Mouse (Mus musculus) cerebellum, postnatal 14 days (tissue): ENCODE results near the gene Atcay.
"Not testable (repeated sequence)": the region's sequence is repeated elsewhere in the genome, so short reads cannot be mapped to it uniquely, and the experiment has no call there.

Source experiments
- DNase-seq, 2 experiments: peaks; one replicate each; pipeline ENCODE4 v3.0.0; 2021; ENCODE audit warnings: mixed read lengths in 2 of 2

Atcay gene

DNA sequence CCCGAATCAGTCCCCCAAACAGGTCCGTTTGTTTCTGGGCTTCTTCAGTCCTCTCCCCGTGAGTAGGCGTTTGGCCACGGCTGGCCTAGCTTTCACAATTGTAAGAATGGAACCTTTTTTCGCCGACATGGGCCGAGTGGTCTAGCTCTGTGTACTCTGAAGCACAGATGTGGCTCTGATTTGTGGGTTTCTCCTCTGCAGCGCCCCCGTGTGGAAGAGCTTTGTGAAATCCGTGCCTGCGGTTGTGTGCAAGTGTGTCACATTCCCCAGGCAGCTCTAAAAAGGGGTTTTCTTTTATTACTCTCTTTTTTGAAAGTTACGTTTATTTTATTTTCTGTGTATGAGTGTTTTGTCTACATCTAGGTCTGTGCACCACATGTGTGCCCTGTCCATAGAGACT is 10.2 kb upstream of the Atcay start:
- peak; percentile 66 to 79 for DNase-seq

DNA sequence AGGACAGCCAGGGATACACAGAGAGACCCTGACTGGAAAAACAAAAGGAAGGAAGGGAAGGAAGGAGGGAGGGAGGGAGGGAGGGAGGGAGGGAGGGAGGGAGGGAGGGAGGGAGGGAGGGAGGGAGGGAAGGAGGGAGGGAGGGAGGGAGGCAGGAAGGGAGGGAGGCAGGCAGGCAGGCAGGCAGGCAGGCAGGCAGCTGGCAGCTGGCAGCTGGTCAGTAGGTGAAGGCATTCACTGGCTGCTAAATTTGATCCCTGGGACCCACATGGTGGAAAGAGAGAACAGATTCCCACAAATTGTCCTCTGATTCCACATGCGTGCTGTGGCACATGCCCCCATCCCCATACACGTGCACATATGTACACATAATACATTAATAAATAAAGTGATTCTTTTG is 8.0 kb upstream of the Atcay start:
- peak in 1 of 2 experiments; percentile 26 for DNase-seq

DNA sequence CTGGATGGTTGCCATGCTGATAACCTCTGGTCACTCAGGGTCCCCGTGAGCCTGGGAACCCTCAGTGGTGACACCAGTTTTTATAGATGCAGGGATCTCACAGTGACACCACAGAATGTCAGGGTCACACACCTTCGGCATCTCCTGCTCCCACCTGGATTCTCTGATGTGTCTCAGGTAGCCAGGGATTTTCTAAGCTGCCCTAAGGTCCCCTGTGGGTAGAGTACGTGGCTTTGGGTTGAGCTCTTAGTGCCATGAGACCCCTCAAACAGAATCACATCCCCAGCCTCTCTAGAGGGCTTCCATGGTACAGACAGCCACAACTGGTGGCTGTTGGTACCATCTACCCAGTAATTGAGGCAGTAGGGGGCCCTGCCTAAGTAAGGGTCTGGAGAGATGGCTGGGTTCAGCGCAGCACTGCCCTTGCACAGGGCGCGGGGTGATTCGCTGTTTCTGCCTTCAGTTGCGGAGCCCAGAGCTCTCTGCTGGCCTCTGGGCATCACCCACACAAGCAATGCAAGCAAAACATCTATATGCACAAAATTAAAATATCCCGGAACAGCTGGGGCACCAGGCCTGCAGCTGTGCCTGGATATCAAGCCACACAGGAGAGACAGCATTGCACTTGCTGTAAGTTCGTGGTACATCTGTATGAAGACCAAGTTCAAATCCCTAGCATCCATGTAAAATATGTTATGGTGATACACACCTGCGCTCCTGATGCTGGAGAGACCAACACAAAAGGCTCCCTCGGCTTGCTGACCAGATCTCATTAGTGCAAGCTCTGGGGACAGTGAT is 6.0 kb upstream of the Atcay start:
- no peak for DNase-seq

DNA sequence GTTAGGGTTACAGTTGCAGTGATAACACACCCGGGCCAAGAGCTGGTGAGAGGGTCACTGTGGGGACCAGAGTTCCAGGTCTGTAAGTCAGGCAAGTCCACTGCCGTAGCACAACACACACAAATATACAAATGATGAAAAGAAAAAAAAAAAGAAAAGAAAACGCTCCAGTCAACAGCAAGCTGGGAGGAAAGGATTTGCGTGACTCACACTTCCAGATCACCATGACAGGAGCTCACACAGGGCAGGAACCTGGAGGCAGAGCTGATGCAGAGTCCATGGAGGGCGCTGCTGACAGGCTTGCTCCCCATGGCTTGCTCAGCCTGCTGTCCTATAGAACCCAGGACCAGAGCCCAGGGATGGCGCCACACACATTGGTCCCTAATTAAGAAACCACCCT is 3.6 kb upstream of the Atcay start:
- no peak for DNase-seq

DNA sequence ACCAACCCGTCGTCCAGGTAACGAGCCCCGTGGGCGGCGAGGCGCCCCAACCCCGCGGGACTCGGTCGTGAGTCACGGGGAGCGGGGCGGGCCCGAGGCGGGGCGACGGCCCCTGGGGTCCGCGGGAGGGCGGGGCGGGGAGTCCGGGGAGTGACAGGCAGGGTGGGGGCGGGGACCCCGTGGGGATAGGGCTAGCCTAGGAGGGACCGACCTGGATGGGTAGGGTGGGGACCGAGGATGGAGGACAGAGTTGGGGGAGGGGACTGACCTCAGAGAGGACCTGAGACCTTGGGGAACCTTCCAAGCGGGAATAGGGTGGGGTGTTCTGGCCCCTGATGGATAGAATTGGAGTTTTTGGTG is 2.6 kb upstream of the Atcay start:
- DNase-seq: no peak

DNA sequence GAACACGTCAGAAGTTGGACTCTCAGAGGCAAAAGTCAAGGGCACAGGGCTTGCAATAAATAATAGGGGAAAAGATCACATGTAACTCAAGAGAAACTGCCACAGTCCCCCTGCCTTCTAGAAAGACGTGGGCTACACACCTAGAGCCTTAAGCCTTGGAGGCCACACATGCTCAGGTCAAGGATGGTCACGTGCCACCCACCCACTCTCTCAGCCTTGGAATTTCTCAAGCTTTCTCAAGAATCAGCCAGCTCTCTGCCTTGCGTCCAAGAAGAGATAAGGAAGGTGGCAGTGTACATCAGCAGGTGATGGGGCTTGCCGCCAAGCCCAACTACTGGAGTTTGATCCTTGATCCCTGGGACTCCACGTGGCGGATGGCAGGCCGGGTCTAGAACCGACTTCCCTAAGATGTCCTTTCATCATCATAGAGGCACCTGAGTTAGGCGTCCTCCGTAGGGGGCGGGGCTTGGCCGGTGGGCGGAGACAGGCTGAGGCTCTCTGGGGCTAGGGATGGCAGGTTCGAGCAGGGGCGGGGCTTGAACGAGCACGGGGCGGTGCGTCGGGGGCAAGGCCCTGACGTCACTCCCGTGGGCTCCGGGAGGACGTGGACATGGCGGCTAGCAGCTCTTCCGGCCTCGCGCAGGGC is 2.1 kb upstream of the Atcay start, which contains the start of gene Zfr2:
Gene Zfr2 (plus strand): TSS at position 576 of the 646 bp plus-strand sequence.
- DNase-seq: peak; percentile 97 to 98

DNA sequence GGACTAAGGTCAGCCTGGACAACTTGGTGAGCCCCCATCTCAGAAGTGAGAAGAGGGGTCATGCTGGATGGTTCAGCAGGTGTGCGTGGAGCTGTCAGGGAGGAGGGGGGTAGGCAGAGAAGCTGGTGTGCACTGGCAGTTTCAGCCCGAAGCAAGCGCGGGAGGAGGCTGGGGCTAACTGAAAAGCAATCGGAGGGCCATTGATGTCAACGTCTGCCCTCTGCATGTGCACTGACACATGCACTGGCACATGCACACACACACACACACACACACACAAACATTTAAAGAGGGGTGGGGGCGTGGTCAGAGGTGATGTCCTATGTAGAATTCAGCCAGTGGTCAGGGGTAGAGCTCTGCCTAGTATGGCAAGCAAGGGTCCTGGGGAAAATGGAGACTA is 803 bp upstream of the Atcay start:
- DNase-seq: no peak

DNA sequence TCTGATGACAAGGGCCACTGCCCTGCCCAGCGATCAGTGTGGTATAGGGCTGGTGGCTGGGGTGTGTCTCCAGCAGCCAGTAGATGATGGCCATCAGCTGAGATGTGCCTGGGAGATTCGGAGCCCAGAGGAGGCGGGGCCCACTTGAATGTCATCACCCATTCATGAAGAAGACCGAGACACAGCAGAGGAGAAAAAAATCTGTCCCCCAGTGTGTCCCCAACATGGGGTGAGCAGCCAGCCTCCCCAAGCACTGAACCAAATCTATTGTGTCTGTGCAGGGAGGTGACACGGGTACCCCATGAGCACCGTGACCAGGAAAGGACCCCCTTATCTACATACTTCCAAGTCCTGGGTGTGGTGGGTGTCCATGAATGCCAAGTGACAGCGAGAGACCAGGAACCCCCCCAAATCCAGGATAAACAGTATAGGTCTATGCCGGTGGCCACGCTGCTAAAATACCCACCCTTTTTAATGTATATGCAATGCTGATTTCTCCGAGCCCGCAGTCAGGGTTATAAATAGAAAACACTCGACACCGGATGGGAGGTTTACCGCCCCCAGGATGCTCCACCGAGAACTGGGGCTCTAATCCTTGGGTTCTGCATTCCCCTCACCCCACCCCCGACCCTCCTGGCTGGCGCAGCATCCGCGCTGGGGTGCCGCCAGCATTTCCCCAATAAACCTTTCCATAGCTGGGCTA is 747 bp downstream of the Atcay start:
- DNase-seq: peak; percentile 56 to 57

DNA sequence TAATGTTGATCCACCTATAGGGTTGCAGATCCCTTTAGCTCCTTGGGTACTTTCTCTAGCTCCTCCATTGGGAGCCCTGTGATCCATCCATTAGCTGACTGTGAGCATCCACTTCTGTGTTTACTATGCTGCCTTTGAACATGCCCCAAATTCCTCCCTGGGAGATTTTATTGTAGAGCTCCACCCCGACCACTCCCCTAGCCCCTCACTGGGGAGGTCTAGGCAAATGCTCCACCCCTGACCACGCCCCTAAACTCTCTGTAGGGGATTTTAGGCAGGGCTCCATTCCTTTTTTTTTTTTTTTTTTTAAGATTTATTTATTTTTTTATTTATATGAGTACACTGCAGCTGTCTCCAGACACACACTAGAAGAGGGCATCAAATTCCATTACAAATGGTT is 6.9 kb downstream of the Atcay start:
- DNase-seq: not testable (repeated sequence)

DNA sequence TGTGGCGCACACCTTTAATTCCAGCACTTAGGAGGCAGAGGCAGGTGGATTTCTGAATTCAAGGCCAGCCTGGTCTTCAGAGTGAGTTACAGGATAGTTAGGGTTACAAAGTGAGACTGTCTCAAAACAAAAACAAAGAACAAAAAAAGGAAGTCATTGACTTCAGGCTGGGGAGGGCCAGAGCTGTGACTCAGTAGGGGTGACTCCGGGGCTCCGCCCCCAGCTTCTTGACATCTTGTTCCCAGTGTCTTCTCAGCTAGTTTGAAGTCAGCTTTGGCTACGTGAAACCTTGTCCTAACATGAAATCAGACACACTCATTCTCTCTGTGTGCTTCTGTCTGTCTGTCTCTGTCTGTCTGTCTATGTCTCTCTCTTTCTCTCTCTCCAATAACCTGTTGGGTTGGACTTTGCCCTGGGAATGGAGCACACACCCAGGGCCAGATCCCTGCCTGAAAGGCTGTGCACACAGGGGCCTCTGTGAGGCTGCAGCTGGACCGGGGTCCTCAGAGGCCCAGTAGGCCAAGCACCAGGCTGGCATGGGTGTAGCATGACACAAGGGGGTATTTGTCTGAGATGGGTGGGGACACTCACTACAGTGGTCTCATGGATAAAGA is 9.1 kb downstream of the Atcay start:
- no peak for DNase-seq

DNA sequence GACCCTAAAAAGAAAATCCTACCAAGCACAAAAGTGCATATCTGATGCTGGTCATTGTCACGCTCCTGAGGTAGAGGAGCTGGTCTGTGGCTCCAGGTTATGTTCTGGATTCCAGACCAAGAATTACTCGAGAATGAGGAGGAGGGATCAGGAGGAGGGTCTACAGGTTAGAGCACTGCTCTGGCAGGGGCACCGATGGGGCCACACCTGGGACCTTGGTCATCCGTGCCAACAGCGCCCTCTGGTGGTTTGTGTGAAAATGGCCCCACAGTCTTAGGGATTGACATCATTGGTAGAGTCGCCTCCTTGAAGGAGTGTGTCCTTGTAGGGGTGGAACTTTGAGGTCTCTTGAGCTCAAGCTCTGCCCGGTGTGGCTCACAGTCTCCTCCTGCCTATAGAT is 12.7 kb downstream of the Atcay start:
- DNase-seq: peak; percentile 72 to 89

DNA sequence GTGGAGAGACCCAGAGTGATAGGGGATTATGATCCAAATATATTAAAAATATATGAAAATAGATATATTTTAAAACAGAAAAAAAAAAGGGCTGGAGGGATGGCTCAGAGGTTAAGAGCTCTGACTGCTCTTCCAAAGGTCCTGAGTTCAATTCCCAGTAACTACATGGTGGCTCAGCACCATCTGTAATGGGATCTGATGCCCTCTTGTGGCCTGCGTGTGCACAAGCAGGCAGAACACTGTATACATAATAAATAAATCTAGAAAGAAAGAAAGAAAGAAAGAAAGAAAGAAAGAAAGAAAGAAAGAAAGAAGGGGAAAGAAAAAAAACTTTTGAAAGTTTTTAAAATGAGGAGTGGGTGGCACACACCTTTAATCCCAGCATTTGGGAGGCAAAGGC is 13.4 kb downstream of the Atcay start:
- peak in 1 of 2 experiments; percentile 47 for DNase-seq

DNA sequence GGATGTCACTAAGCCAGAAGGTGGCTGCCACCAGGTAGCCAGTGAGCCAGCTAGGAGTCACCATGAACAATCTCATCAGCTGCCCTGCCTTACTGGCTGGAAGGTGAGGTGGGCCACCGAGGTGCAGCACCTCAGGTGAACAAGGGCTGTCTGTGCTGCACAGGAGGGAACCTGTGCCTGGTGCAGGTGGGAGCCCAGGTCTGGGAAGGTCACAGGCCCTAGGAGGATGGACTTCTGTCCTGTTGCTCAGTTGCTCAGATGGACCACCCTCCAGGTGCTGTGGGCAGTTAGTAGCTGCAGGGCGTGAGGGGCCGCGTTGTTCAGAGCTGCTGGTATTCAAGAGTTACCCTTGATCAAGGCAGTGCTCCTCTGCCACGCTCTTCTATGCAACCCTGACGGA is 13.8 kb downstream of the Atcay start:
- no peak for DNase-seq

DNA sequence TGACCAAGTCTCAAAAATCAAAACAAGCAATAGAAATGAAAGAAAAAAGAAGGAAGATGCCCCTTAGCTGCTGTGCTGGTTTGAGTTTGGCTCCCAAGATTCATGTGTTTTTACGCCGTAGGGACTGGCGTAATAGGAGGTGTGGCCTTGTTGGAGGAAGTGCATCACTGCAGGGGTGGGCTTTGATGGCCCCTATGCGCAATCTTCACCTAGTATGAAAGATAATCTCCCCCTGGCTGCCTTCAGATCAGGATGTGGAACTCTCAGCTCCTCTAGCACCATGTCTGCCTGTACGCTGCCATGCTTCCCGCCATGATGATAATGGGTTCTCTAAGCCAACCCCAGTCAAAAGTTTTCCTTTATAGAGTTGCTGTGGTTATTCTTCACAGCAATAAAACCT is 14.4 kb downstream of the Atcay start:
- DNase-seq: no peak

DNA sequence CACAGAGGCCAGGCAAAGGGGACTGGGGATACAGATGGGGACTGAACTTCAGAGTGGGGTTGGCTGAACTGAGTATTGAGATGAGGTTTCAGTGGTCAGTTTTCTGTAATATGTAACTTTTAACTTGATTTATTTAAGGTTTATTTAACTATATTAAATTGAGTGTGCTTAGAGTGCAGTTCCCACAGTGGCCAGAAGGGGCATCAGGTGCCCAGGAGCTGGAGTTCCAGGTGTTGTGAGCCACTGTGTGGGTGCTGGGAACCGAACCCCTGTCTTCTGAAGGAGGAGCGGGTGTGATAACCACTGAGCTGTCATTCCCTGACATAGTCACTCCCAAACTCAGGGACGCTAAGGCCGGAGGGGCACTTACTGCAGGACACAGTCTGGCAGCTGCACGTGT is 20.5 kb downstream of the Atcay start:
- DNase-seq: no peak

DNA sequence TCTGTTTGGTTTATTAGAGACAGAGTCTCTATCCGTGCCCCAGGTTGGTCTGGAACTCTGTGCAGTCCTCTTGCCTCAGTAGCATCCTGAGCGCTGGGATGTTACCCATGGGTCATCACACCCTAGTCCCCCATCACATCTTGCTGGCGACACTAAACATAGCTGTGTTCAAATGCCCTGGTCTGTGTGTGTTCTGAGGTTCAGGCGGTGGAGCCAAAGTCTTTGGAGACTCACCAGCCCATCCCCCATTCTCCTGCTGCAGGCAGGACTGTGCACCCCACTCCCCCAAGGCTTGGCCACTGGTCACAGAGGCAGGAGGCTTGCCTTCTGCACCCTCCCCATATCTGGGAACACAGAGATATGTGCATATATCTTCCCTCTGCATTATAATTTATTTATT is 26.5 kb downstream of the Atcay start:
- DNase-seq: no peak

DNA sequence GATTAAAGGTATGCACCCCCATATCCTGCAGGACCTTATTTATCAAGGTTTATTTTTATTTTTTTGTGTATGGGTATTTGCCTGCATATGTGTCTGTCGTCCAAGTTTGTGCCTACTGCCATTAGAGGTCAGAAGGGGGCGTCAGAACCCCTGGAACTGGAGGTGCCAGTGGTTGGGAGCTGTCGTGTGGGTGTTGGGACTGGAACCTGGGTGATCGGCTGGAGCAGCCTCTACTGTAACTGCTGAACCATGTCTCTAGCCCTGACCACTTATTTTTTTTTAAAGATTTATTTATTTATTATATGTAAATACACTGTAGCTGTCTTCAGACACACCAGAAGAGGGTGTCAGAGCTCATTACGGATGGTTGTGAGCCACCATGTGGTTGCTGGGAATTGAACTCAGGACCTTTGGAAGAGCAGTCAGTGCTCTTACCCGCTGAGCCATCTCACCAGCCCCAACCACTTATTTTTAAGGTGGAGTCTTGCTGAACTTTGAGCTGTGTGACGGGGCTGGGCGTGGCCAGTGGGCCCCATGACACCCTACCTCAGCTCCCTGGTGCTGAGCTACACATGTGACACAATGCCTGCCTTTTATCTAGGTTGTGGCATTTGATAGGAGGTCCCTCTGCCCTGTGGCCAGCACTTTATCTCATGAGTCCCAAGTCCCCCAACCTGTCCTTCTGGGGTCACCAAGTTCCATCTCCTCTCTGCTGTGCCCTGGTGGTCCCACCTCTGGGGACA is 27.5 kb downstream of the Atcay start:
- DNase-seq: no peak

DNA sequence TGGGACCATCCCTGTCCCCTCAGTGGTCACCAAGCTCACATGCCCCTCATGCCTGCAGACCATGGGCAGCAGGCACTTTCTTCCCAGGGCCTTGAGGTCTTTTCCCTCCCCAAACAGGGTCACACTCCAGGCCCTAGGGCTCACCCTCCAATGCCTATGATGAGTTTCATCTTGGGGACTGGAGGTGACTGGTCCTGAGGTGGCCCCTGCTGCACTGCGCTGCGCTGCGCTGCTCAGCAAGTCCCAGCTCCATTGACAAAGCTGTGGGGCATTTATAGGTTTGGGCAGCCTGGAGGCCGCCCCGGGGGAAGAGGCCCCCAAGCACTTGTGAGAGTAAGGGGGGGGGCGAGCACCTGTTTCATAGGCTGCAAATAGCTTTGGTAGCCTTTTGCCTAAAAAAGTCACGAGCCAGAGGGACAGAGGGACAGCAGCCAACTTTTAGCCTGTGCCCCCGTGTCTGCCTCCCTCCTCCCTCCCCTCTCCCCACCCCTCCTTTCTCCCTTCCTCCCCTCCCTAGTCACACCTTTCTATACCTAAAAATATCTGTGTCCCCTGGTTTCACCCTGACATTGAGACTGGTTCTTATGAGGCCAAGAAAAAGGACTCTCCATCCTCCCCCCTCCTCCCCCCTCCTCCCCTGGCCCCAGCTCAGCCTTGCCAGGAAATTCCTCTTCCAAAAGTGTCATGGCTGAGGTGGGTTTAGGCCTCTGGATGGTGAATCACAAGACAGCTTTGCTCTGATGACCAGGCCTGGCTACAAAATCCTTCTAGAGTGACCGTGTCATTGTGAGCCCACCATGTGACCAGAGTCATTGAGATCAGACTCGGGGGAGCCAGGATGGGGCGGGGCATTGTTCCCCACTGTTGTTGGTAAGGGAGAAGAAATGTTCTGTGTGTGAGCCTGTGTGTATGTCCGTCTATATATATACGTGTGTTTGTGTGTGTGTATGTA is 28.6 kb downstream of the Atcay start, which contains the start of gene Nmrk2:
Gene Nmrk2 (minus strand): TSS at position 245 of the 952 bp plus-strand sequence.
- no peak for DNase-seq

DNA sequence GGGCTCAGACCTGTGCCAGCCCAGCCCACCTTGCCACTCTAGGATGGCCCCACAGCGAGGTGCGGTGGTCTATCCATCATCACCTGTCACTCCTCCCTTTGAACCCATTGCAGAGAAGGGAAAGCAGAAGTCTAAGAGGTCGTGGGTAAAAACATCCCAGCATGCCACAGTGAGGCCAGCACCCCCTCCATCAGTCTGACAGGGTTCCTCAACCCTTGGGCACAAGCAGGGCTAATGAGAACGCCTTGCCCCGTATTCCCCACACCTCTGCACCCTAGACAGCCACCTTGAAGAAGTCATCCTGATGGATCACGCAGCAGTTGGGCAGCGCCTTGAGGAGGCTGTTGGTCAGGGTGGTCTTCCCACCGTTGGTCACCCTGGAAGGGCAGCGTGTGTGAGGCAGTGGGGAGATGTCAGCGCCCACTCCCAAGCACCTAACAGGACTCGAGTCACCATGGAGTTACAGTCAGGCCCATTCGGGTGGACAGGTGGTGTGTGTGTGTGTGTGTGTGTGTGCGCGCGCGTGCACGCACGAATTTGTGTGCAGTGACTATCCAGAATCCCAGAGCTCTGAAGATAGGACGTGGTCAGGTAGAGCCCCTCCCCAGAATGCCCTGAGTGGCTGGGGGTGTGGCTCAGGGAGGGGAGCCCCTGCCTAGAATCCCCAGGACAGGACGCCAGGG is 29.9 kb downstream of the Atcay start:
- DNase-seq: no peak

DNA sequence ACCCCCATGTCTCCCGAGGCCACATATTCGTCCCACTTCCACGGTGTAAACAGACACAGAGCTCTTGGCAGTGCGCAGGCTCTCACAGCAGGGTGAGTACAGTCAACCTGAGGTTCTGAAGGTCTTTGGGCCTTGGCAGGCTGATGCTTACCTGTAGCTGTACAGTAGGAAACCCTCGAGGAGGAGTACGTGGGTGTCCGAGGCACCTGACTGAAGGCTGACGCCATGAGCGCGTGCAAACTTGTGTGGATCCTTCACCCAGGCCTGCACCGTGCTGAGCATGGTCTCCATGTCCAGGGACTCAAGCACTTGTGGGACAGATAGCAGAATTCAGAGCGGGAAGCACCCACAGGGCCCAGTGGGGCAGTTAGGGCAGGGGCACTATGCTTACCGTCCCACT is 30.5 kb downstream of the Atcay start:
- DNase-seq: no peak

DNA sequence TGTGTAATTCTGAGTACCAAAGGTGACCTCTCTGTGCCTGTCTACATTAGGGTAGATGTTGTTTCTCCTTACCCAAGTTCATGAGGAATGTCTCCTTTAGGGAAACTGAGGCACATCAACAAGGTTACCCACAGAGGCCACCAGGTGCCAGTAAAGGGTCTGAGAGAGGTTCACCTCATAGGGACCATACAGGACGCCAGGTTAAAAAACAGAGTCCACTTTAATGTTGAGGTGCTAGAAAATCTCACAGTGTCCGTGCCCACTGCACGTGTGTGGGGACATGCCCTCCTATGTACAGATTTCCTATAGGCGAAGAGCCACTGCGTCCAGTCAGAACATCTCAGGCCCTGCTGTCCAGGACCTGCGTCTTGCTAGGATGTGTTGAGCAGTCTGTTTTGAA is 31.6 kb downstream of the Atcay start:
- no peak for DNase-seq
